Mouse (Mus musculus) limb, embryonic 12.5 days (tissue): Measurements from ENCODE around the gene Epc2. TPM values are rescaled to one million over a fixed set of nuclear protein-coding genes. Genes with fewer than 3 reads are reported as not detected.

Experiments
- ATAC-seq: fragments of 200-750 bp; cut with Nextera tagmentation; 2 replicates; pipeline ENCODE4 v1.8.0; 2017; ENCODE audit warnings: low read depth, moderate TSS enrichment; ENCODE audit not compliant: insufficient number of reproducible peaks, insufficient read depth, low FRiP score, low TSS enrichment
- H3K27ac ChIP-seq: fragments of 300-500 bp; sonication (generic); 2 replicates; pipeline ENCODE4 v1.5.1; 2016; ENCODE audit warnings: mild to moderate bottlenecking, moderate library complexity
- H3K27me3 ChIP-seq: fragments of 300-500 bp; sonication (generic); 2 replicates; pipeline ENCODE4 v1.6.1; 2016; ENCODE audit warnings: mild to moderate bottlenecking, moderate library complexity
- H3K36me3 ChIP-seq: fragments of 300-500 bp; sonication (generic); 2 replicates; pipeline ENCODE4 v1.6.1; 2016; ENCODE audit warnings: mild to moderate bottlenecking, moderate library complexity
- H3K4me1 ChIP-seq: fragments of 300-500 bp; sonication (generic); replicated peaks from 2 replicates; pipeline ENCODE4 v1.6.1; 2016
- H3K4me2 ChIP-seq: fragments of 300-500 bp; sonication (generic); 2 replicates; pipeline ENCODE4 v1.6.1; 2016; ENCODE audit warnings: mild to moderate bottlenecking, moderate library complexity
- H3K4me3 ChIP-seq: fragments of 300-500 bp; sonication (generic); replicated peaks from 2 replicates; pipeline ENCODE4 v1.5.1; 2016; ENCODE audit warnings: mild to moderate bottlenecking
- H3K9ac ChIP-seq: fragments of 300-500 bp; sonication (generic); replicated peaks from 2 replicates; pipeline ENCODE4 v1.6.1; 2016; ENCODE audit warnings: mild to moderate bottlenecking, moderate library complexity
- H3K9me3 ChIP-seq: fragments of 300-500 bp; sonication (generic); 2 replicates; pipeline ENCODE4 v1.6.1; 2016; ENCODE audit warnings: mild to moderate bottlenecking, moderate library complexity
- WGBS: fragments of 180-500 bp; shearing (Covaris S2); methylation state at CpG from one replicate; pipeline ENCODE4 v1.1.7; 2016; 5-methylcytosine and 5-hydroxymethylcytosine counted together
- polyA plus RNA-seq: library from polyadenylated mRNA; unstranded; fragments of >200 nt; fragmentation: Nextera tagmentation; extraction: Ambion mirVana; gene quantifications from 2 replicates; pipeline ENCODE4 v1.2.1, GENCODE M21; 2016

Epc2 gene
- polyA plus RNA-seq, result 8.6 and 10.8 TPM in 2 replicates

GRCm38 (mm10) chr2:49450931-49451636, at the start of gene Epc2:
TSS of gene Epc2 (plus strand) at chr2:49451486.
- H3K4me3 ChIP-seq, result peak within 1 kb of the TSS; percentile 94
- H3K27ac ChIP-seq, result peak within 1 kb of the TSS; percentile 100
- H3K9me3 ChIP-seq, result no peaks in the 10 kb centered on the region
- peaks cover 17% of the 10 kb centered on the region for H3K4me1 ChIP-seq
- ATAC-seq, result peak; percentile 84
- peak within 1 kb of the TSS; percentile 97 for H3K9ac ChIP-seq
- H3K27me3 ChIP-seq, result no peaks in the 10 kb centered on the region
- under 1% methylated on average over 77 of the region's 88 CpGs for WGBS
- H3K36me3 ChIP-seq, result no peaks in the 10 kb centered on the region
- H3K4me2 ChIP-seq, result peak within 1 kb of the TSS; percentile 79

DNA sequence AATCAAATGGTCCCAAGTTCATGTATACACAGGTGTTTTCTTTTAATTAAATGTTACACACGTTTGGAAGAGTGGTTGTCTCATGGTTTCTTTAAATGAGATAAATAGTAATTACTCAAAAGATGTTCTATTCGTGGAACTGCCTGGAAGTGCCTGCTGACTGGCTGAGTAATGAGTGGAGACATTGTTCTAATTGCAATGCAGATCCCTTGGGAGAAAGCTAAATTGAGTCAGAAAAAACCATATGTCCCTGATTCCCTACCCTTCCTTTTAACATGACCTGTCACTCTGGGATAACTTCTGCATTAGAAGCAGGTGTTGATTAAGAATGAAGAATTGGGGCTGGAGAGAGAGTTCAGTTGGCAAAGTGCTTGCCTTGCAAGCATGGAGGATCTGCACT, 45.3 kb upstream of the Epc2 start:
- ATAC-seq, result no peak
- H3K4me1 ChIP-seq, result no peaks in the 10 kb centered on the region
- WGBS, result 27% methylated on average over 2 of the region's 2 CpGs

GRCm38 (mm10) chr2:49411685-49412084, 39.6 kb upstream of the Epc2 start:
- Histone ChIP-seq H3K27ac (no peak overlapping the region), H3K9ac (no peak overlapping the region)
- 82% methylated on average over 5 of the region's 5 CpGs for WGBS

More for the DNA sequence above, 45.3 kb upstream of the Epc2 start:
- H3K36me3 ChIP-seq, result no peaks in the 10 kb centered on the region
- no peaks in the 10 kb centered on the region for H3K9me3 ChIP-seq
- H3K27ac ChIP-seq, result no peak overlapping the region
- H3K4me2 ChIP-seq, result no peak overlapping the region
- no peaks in the 10 kb centered on the region for H3K27me3 ChIP-seq
- no peak overlapping the region for H3K9ac ChIP-seq
- no peak overlapping the region for H3K4me3 ChIP-seq

GRCm38 (mm10) chr2:49412576-49412975, 38.7 kb upstream of the Epc2 start:
- Histone ChIP-seq H3K4me1 (no peaks in the 10 kb centered on the region), H3K4me3 (no peak overlapping the region), H3K27me3 (no peaks in the 10 kb centered on the region), H3K9me3 (no peaks in the 10 kb centered on the region), H3K36me3 (no peaks in the 10 kb centered on the region), H3K27ac (no peak overlapping the region), H3K4me2 (no peak overlapping the region), H3K9ac (no peak overlapping the region)
- 78% methylated on average over 6 of the region's 6 CpGs for WGBS
- no peak for ATAC-seq

More at GRCm38 (mm10) chr2:49411685-49412084, 39.6 kb upstream of the Epc2 start:
- ATAC-seq, result no peak
- no peaks in the 10 kb centered on the region for H3K4me1 ChIP-seq
- H3K27me3 ChIP-seq, result no peaks in the 10 kb centered on the region
- H3K9me3 ChIP-seq, result no peaks in the 10 kb centered on the region
- no peak overlapping the region for H3K4me2 ChIP-seq
- H3K36me3 ChIP-seq, result no peaks in the 10 kb centered on the region
- no peak overlapping the region for H3K4me3 ChIP-seq

- Histone ChIP-seq H3K27ac (no peak overlapping the region), H3K9ac (no peak overlapping the region), H3K4me1 (no peaks in the 10 kb centered on the region), H3K27me3 (no peaks in the 10 kb centered on the region), H3K4me3 (no peak overlapping the region), H3K4me2 (no peak overlapping the region), H3K36me3 (no peaks in the 10 kb centered on the region), H3K9me3 (no peaks in the 10 kb centered on the region)
- ATAC-seq, result no peak
- 77% methylated on average over 3 of the region's 3 CpGs for WGBS
Measured at GRCm38 (mm10) chr2:49415868-49416267, 35.4 kb upstream of the Epc2 start.

DNA sequence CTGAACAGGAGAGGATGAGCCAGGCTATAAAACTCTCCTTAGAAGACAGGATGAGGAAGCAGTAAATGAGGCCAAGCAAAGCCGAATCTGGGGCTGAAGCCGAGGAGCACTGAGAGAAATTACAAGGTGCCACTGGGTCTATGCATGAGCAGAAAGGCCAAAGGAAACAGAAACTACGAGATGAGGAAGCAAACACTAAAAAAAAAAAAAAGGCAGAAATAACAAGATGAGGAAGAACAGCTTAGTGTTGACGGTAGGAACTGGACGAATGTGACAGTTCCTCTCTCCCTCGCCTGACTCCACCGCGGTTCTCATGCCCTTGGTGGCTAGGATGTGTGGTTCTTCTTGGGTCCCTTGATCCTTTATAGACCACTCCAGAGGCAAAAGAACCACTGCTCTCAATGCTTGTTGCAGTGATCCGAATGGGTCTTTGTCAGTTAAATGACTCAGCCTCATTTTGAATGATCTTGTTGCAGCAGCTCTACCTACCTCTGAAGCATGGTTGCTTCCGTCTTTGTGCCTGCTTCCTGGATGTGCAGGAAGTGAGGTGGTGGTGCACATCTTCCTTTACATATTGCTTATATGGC, 34.2 kb upstream of the Epc2 start:
- H3K9me3 ChIP-seq, result no peaks in the 10 kb centered on the region
- no peak overlapping the region for H3K4me3 ChIP-seq
- H3K27ac ChIP-seq, result no peak overlapping the region
- H3K4me2 ChIP-seq, result no peak overlapping the region
- 58% methylated on average over 10 of the region's 10 CpGs for WGBS
- ATAC-seq, result no peak
- H3K27me3 ChIP-seq, result no peaks in the 10 kb centered on the region
- no peak overlapping the region for H3K9ac ChIP-seq
- no peaks in the 10 kb centered on the region for H3K36me3 ChIP-seq
- no peaks in the 10 kb centered on the region for H3K4me1 ChIP-seq

GRCm38 (mm10) chr2:49420396-49420795, 30.9 kb upstream of the Epc2 start:
- no peak overlapping the region for H3K4me2 ChIP-seq
- no peak overlapping the region for H3K4me3 ChIP-seq
- H3K27me3 ChIP-seq, result no peaks in the 10 kb centered on the region
- no peak overlapping the region for H3K9ac ChIP-seq
- 79% methylated on average over 3 of the region's 3 CpGs for WGBS
- H3K36me3 ChIP-seq, result no peaks in the 10 kb centered on the region
- no peak for ATAC-seq
- H3K4me1 ChIP-seq, result no peaks in the 10 kb centered on the region
- no peak overlapping the region for H3K27ac ChIP-seq
- no peaks in the 10 kb centered on the region for H3K9me3 ChIP-seq

DNA sequence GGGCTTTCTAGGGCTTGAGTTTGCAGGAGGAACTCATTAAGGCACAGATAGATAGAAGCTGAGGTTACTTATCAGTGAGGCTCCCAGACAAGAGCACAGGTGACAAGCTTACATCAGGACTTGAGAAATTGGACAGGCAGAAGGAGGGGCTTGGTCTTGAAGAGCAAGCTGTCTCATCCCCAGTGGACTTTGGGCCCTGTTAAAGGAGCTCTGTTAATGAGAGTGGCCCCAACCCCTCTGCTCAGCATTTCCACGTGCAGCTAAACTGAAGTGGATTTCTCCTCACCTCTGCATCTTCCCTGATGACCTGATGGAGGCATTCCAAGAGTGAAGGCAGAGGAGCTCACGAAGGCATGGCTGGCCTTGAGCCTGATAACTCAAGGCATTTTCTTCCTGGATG, 27.4 kb upstream of the Epc2 start:
- H3K9me3 ChIP-seq, result no peaks in the 10 kb centered on the region
- 67% methylated on average over 2 of the region's 2 CpGs for WGBS
- no peak overlapping the region for H3K4me2 ChIP-seq
- no peak overlapping the region for H3K4me3 ChIP-seq
- H3K9ac ChIP-seq, result no peak overlapping the region
- no peaks in the 10 kb centered on the region for H3K4me1 ChIP-seq
- H3K27me3 ChIP-seq, result no peaks in the 10 kb centered on the region
- no peak overlapping the region for H3K27ac ChIP-seq
- ATAC-seq, result no peak
- H3K36me3 ChIP-seq, result no peaks in the 10 kb centered on the region

GRCm38 (mm10) chr2:49424788-49425187, 26.5 kb upstream of the Epc2 start:
- no peak for ATAC-seq
- no peak overlapping the region for H3K27ac ChIP-seq
- no peak overlapping the region for H3K9ac ChIP-seq
- H3K4me3 ChIP-seq, result no peak overlapping the region
- no peaks in the 10 kb centered on the region for H3K4me1 ChIP-seq
- H3K4me2 ChIP-seq, result no peak overlapping the region
- no peaks in the 10 kb centered on the region for H3K27me3 ChIP-seq
- no peaks in the 10 kb centered on the region for H3K36me3 ChIP-seq
- H3K9me3 ChIP-seq, result no peaks in the 10 kb centered on the region
- 82% methylated on average over 4 of the region's 4 CpGs for WGBS

DNA sequence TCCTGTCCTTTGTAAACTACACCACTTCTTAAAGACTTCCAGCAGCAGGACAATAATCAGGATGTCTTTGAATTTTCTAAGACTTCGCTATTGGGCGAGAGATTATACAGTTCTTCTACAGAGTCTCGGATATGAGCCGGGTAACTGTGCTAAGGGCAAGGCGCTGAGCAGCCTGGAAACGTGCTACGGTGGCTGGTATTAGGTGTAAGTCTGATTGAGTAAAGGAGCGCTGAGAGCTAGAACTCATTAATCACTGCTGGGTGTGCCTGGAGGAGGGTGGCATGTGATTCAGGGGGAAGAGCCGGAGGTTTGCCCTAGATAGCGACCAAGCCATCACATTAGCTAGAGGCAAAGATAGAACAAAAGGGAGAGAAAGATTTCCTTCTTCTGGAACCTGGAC, 25.1 kb upstream of the Epc2 start:
- no peak overlapping the region for H3K27ac ChIP-seq
- H3K4me3 ChIP-seq, result no peak overlapping the region
- no peaks in the 10 kb centered on the region for H3K27me3 ChIP-seq
- no peaks in the 10 kb centered on the region for H3K4me1 ChIP-seq
- H3K4me2 ChIP-seq, result no peak overlapping the region
- H3K9ac ChIP-seq, result no peak overlapping the region
- H3K9me3 ChIP-seq, result no peaks in the 10 kb centered on the region
- no peaks in the 10 kb centered on the region for H3K36me3 ChIP-seq
- 66% methylated on average over 10 of the region's 10 CpGs for WGBS
- no peak for ATAC-seq

GRCm38 (mm10) chr2:49431015-49431414, 20.3 kb upstream of the Epc2 start:
- H3K4me2 ChIP-seq, result no peak overlapping the region
- H3K27ac ChIP-seq, result no peak overlapping the region
- H3K4me1 ChIP-seq, result no peaks in the 10 kb centered on the region
- 94% methylated on average over 1 of the region's 1 CpGs for WGBS
- ATAC-seq, result no peak
- H3K9me3 ChIP-seq, result no peaks in the 10 kb centered on the region
- H3K36me3 ChIP-seq, result no peaks in the 10 kb centered on the region
- no peak overlapping the region for H3K9ac ChIP-seq
- no peaks in the 10 kb centered on the region for H3K27me3 ChIP-seq
- H3K4me3 ChIP-seq, result no peak overlapping the region

- ATAC-seq, result no peak
- Histone ChIP-seq H3K4me2 (no peak overlapping the region), H3K9me3 (no peaks in the 10 kb centered on the region), H3K27ac (no peak overlapping the region), H3K36me3 (no peaks in the 10 kb centered on the region), H3K4me3 (no peak overlapping the region), H3K9ac (no peak overlapping the region), H3K4me1 (no peaks in the 10 kb centered on the region), H3K27me3 (no peaks in the 10 kb centered on the region)
- WGBS, result 94% methylated on average over 9 of the region's 9 CpGs
Measured at GRCm38 (mm10) chr2:49433211-49433610, 18.1 kb upstream of the Epc2 start.
